Comparison of ENCODE assay signal across 8 mouse cellular contexts in the genomic region with DNA sequence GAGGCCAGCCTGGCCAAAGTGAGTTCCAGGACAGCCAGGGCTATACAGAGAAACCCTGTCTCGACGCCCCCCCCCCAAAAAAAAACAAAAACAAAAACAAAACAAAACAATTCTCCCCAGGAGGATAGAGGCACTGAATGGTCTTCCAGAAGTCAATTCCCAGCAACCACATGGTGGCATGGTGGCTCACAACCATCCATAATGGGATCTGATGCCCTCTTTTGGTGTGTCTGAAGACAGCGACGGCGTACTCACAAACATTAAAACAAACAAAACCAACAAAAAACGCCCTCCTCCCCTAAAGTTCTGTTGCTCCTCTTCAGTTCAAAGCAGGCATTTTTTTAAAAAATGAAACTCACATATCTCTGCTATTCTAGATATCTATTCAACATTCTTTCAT. TPM values are rescaled to one million over a fixed set of nuclear protein-coding genes. Genes with fewer than 3 reads are reported as not detected.
A peak's percentile ranks its signal among the peaks of the same experiment; 100 is the strongest.
DNase-seq lines count a peak whose midpoint lies in the region; ATAC-seq and TF ChIP-seq lines count a peak whose summit lies in the region.

No protein-coding gene starts in this region.

- peak overlapping the region; percentile 66 for H3K4me2 ChIP-seq in heart, embryonic 14.5 days (ENCODE audit: low read length)

- no peaks in the 10 kb centered on the region for H3K27me3 ChIP-seq in heart, embryonic 14.5 days (ENCODE audit: control insufficient read depth, insufficient read depth, low read length)
- no peaks in the 10 kb centered on the region for H3K27me3 ChIP-seq in liver, adult 2 months (ENCODE audit: control insufficient read depth, insufficient read depth, low read length)
- H3K27me3 ChIP-seq in splenic B cell, adult 2 months (ENCODE audit: control insufficient read depth, insufficient read depth, low read length, poor library complexity, severe bottlenecking) = no peaks in the 10 kb centered on the region

- H3K36me3 ChIP-seq in heart, embryonic 14.5 days (ENCODE audit: control insufficient read depth, insufficient read depth, low read length) = no peaks in the 10 kb centered on the region
- no peaks in the 10 kb centered on the region for H3K36me3 ChIP-seq in liver, adult 2 months (ENCODE audit: control insufficient read depth, insufficient read depth, low read length)
- no peaks in the 10 kb centered on the region; the same call in 1 of the 2 replicates for H3K36me3 ChIP-seq in splenic B cell, adult 2 months (ENCODE audit: control insufficient read depth, insufficient read depth, low read length, poor library complexity, severe bottlenecking)

- H3K79me2 ChIP-seq in liver, adult 2 months (ENCODE audit: control insufficient read depth, insufficient read depth, low read length) = peaks cover 8% of the 10 kb centered on the region; the same call in 1 of the 2 replicates

- H3K27ac ChIP-seq in heart, embryonic 14.5 days (replicated peaks in 1 of 2; ENCODE audit: control insufficient read depth in 1 of 2, insufficient read depth in 1 of 2, low read depth in 2 of 2, low read length in 2 of 2) = peak overlapping the region; percentile 39 to 93; a peak in 3 of 4 replicates
- H3K27ac ChIP-seq in liver, adult 2 months (replicated peaks; ENCODE audit: insufficient read depth, low read depth, low read length) = 0 out of 2 replicates have a peak overlapping the region, but pooled peaks have one; percentile 21

- H3K4me1 ChIP-seq in lung, adult 2 months (ENCODE audit: control insufficient read depth, insufficient read depth, low read length) = no peaks in the 10 kb centered on the region
- H3K4me1 ChIP-seq in heart, embryonic 14.5 days (ENCODE audit: control insufficient read depth in 2 of 2, insufficient read depth in 2 of 2, low read length in 2 of 2) = peaks cover 2 to 6% of the 10 kb centered on the region in 2 experiments; a peak in 3 of 4 replicates
- H3K4me1 ChIP-seq in liver, adult 2 months (ENCODE audit: control insufficient read depth, insufficient read depth, low read length) = peaks cover 6% of the 10 kb centered on the region; the same call in 1 of the 2 replicates

- no peak for TF ChIP-seq CTCF in lung, adult 2 months (IDR thresholded peaks at IDR 0.05; ENCODE audit: insufficient read depth, low read length)
- TF ChIP-seq CTCF in brain, embryonic 14.5 days (IDR thresholded peaks at IDR 0.05; ENCODE audit: borderline replicate concordance, extremely low read depth, insufficient read depth, insufficient read length) = no peak; the same call in 1 of the 2 replicates
- no peak for TF ChIP-seq CTCF in liver, adult 2 months (IDR thresholded peaks at IDR 0.05; ENCODE audit: low read depth, low read length)

- TF ChIP-seq POLR2A in lung, adult 2 months (IDR thresholded peaks at IDR 0.05; ENCODE audit: borderline replicate concordance, extremely low read depth, low read depth, low read length) = no peak
- TF ChIP-seq POLR2A in brain, embryonic 14.5 days (IDR thresholded peaks at IDR 0.05; ENCODE audit: borderline replicate concordance, extremely low read depth, insufficient read depth, insufficient read length, poor library complexity, severe bottlenecking) = no peak
- no peak for TF ChIP-seq POLR2A in liver, adult 2 months (IDR thresholded peaks at IDR 0.05; ENCODE audit: extremely low read depth, insufficient read depth, low read length)

- no peak for DNase-seq in lung, adult 2 months
- no peak for DNase-seq in lung, adult 18-20 months
- DNase-seq in brain, embryonic 14.5 days (ENCODE audit: low read depth) = peak; percentile 32
- DNase-seq in liver, adult 2 months (ENCODE audit: extremely low read depth, low read depth, low spot score) = no peak
- peak; percentile 2 for DNase-seq in splenic B cell, adult 2 months (ENCODE audit: low read depth, low spot score)
- DNase-seq in gastrocnemius, adult 18-20 months (ENCODE audit: low spot score) = no peak
- DNase-seq in frontal cortex, postnatal 25 days (ENCODE audit: low spot score in 2 of 2) = no peak

- WGBS in lung, adult 2 months = 6% methylated on average over 6 of the region's 6 CpGs
- WGBS in heart, embryonic 14.5 days = 7% methylated on average over 6 of the region's 6 CpGs
- WGBS in liver, adult 2 months = 2% methylated on average over 6 of the region's 6 CpGs

- no peak for ATAC-seq in heart, embryonic 14.5 days (ENCODE audit: insufficient number of reproducible peaks, insufficient read depth, low FRiP score, low read depth)

- H3K4me3 ChIP-seq in lung, adult 2 months (replicated peaks; ENCODE audit: extremely low read depth, low read depth, low read length) = peak overlapping the region; percentile 17
- peak overlapping the region; percentile 71 to 81 for H3K4me3 ChIP-seq in heart, embryonic 14.5 days (ENCODE audit: control insufficient read depth in 1 of 2, insufficient read depth in 1 of 2, low read depth in 1 of 2, low read length in 2 of 2)
- peak overlapping the region; percentile 97 for H3K4me3 ChIP-seq in liver, adult 2 months (ENCODE audit: insufficient read depth, low read depth, low read length)

- H3K9me3 ChIP-seq in heart, embryonic 14.5 days (ENCODE audit: control insufficient read depth, low read length) = 0 out of 2 replicates have a peak, but pooled peaks cover under 1% of the 10 kb centered on the region

- H3K9ac ChIP-seq in heart, embryonic 14.5 days (ENCODE audit: low read length) = peak overlapping the region; percentile 81
- H3K9ac ChIP-seq in liver, adult 2 months (ENCODE audit: low read depth, low read length) = peak overlapping the region; percentile 38; the same call in 1 of the 2 replicates

RNA-seq across cellular contexts. Expression of gene Dnm1l, which starts 0.9 kb away (rescaled TPM):
- polyA plus RNA-seq in lung, adult 2 months (2012; rRNA removed) = 5.8 and 7.8 TPM in 2 replicates
- 62.1 and 81.2 TPM in 2 replicates for polyA plus RNA-seq in brain, embryonic 14.5 days (2012; rRNA removed)
- 68.4 and 74.3 TPM in 2 replicates for polyA plus RNA-seq in heart, embryonic 14.5 days (2014; fragmentation: Nextera tagmentation; extraction: Ambion mirVana)
- total RNA-seq in liver, adult 2 months (2014; rRNA removed) = 29.5 and 30.5 TPM in 2 replicates
- polyA plus RNA-seq in liver, adult 2 months (2012; rRNA removed) = 5.0 TPM in 2 replicates
- total RNA-seq in gastrocnemius, adult 18-20 months (2021) = 10 to 100 TPM; 56.6 to 59.9 TPM

RNA-seq across cellular contexts. Expression of gene Yars2, which starts 55.1 kb away (rescaled TPM):
- 11.2 and 16.3 TPM in 2 replicates for polyA plus RNA-seq in lung, adult 2 months (2012; rRNA removed)
- 21.3 and 29.8 TPM in 2 replicates for polyA plus RNA-seq in brain, embryonic 14.5 days (2012; rRNA removed)
- 43.4 and 44.3 TPM in 2 replicates for polyA plus RNA-seq in heart, embryonic 14.5 days (2014; fragmentation: Nextera tagmentation; extraction: Ambion mirVana)
- 17.5 and 18.9 TPM in 2 replicates for total RNA-seq in liver, adult 2 months (2014; rRNA removed)
- polyA plus RNA-seq in liver, adult 2 months (2012; rRNA removed) = 28.0 and 32.3 TPM in 2 replicates
- 10 to 100 TPM; 19.8 to 20.2 TPM for total RNA-seq in gastrocnemius, adult 18-20 months (2021)

Comparison
In these comparisons a context has a peak if more than half of its experiments do, and no peak if none do; other contexts are left out.
1. DNase-seq: peak in brain, embryonic 14.5 days (single experiment) and splenic B cell, adult 2 months (single experiment); none in lung, adult 2 months (single experiment), lung, adult 18-20 months (0 of 2), liver, adult 2 months (single experiment), gastrocnemius, adult 18-20 months (single experiment) and frontal cortex, postnatal 25 days (0 of 2).
2. H3K4me3 ChIP-seq: peak in every context shown above with its lines; median percentile 97 in liver, adult 2 months; 76 in heart, embryonic 14.5 days; 17 in lung, adult 2 months.